Mouse (Mus musculus): ENCODE results near the gene Gm20388. TPM values are rescaled to one million over a fixed set of nuclear protein-coding genes. Genes with fewer than 3 reads are reported as not detected.

Gm20388 gene
- total and polyA plus RNA-seq, 3 experiments, result 0.02 to 0.05 TPM; not detected in 1

GRCm38 (mm10) chr8:120549321-120549921 is 638.8 kb downstream of the Gm20388 start:
- Histone ChIP-seq H3K9me3 (replicated peaks) (no peaks in the 10 kb centered on the region), H3K4me1 (ENCODE audit: insufficient read depth, low read depth, low read length) (peaks cover 14% of the 10 kb centered on the region), H3K4me3 (ENCODE audit: low read depth, low read length) (no peak overlapping the region), H3K27me3 (ENCODE audit: insufficient read depth, low read length) (peaks cover 11% of the 10 kb centered on the region; the same call in 1 of the 2 replicates), H3K36me3 (replicated peaks) (peaks cover 97% of the 10 kb centered on the region)
- ATAC-seq (ENCODE audit: extremely low read depth, insufficient number of reproducible peaks, low FRiP score, poor library complexity, severe bottlenecking), result no peak
- DNase-seq (ENCODE audit: low spot score), result no peak
- TF ChIP-seq POLR2AphosphoS5 (IDR thresholded peaks at IDR 0.05; ENCODE audit: insufficient replicate concordance, low read depth, low read length) (no peak), TAL1 (conservative IDR thresholded peaks at IDR 0.05; ENCODE audit: low read depth, low read length) (no peak)

GRCm38 (mm10) chr8:120549922-120550321 is 639.3 kb downstream of the Gm20388 start:
- Histone ChIP-seq H3K27me3 (ENCODE audit: insufficient read depth, low read length) (peaks cover 11% of the 10 kb centered on the region; the same call in 1 of the 2 replicates), H3K4me1 (ENCODE audit: insufficient read depth, low read depth, low read length) (peaks cover 16% of the 10 kb centered on the region), H3K9me3 (replicated peaks) (no peaks in the 10 kb centered on the region), H3K4me3 (ENCODE audit: low read depth, low read length) (no peak overlapping the region), H3K36me3 (replicated peaks) (peaks cover 97% of the 10 kb centered on the region)
- TF ChIP-seq GATA1 (IDR thresholded peaks at IDR 0.05; ENCODE audit: borderline replicate concordance, low read length) (no peak), CTCF (IDR thresholded peaks at IDR 0.05; ENCODE audit: low read depth, low read length) (no peak), TAL1 (conservative IDR thresholded peaks at IDR 0.05; ENCODE audit: low read depth, low read length) (no peak), GATA2 (IDR thresholded peaks at IDR 0.05; ENCODE audit: borderline replicate concordance, low read depth, low read length) (no peak), POLR2AphosphoS5 (IDR thresholded peaks at IDR 0.05; ENCODE audit: insufficient replicate concordance, low read depth, low read length) (no peak)
- ATAC-seq (ENCODE audit: extremely low read depth, insufficient number of reproducible peaks, low FRiP score, poor library complexity, severe bottlenecking) (no peak), DNase-seq (ENCODE audit: low spot score) (no peak)

GRCm38 (mm10) chr8:120550430-120550829 is 639.8 kb downstream of the Gm20388 start:
- TF ChIP-seq GATA1 (IDR thresholded peaks at IDR 0.05; ENCODE audit: borderline replicate concordance, low read length) (no peak), TAL1 (conservative IDR thresholded peaks at IDR 0.05; ENCODE audit: low read depth, low read length) (no peak), GATA2 (IDR thresholded peaks at IDR 0.05; ENCODE audit: borderline replicate concordance, low read depth, low read length) (no peak), POLR2AphosphoS5 (IDR thresholded peaks at IDR 0.05; ENCODE audit: insufficient replicate concordance, low read depth, low read length) (no peak), CTCF (IDR thresholded peaks at IDR 0.05; ENCODE audit: low read depth, low read length) (no peak)
- ATAC-seq (ENCODE audit: extremely low read depth, insufficient number of reproducible peaks, low FRiP score, poor library complexity, severe bottlenecking), result no peak
- H3K9me3 ChIP-seq (replicated peaks), result no peaks in the 10 kb centered on the region
- peaks cover 98% of the 10 kb centered on the region for H3K36me3 ChIP-seq (replicated peaks)
- DNase-seq (ENCODE audit: low spot score), result no peak
- H3K4me3 ChIP-seq (ENCODE audit: low read depth, low read length), result no peak overlapping the region
- H3K4me1 ChIP-seq (ENCODE audit: insufficient read depth, low read depth, low read length), result peaks cover 18% of the 10 kb centered on the region
- peaks cover 11% of the 10 kb centered on the region; the same call in 1 of the 2 replicates for H3K27me3 ChIP-seq (ENCODE audit: insufficient read depth, low read length)

GRCm38 (mm10) chr8:120550937-120551676 is 640.5 kb downstream of the Gm20388 start:
- Histone ChIP-seq H3K4me3 (ENCODE audit: low read depth, low read length) (no peak overlapping the region), H3K27me3 (ENCODE audit: insufficient read depth, low read length) (peaks cover 5% of the 10 kb centered on the region; the same call in 1 of the 2 replicates), H3K9me3 (replicated peaks) (no peaks in the 10 kb centered on the region), H3K4me1 (ENCODE audit: insufficient read depth, low read depth, low read length) (peaks cover 21% of the 10 kb centered on the region), H3K36me3 (replicated peaks) (peaks cover 98% of the 10 kb centered on the region)
- DNase-seq (ENCODE audit: low spot score) (no peak), ATAC-seq (ENCODE audit: extremely low read depth, insufficient number of reproducible peaks, low FRiP score, poor library complexity, severe bottlenecking) (no peak)
- TF ChIP-seq TAL1 (conservative IDR thresholded peaks at IDR 0.05; ENCODE audit: low read depth, low read length) (no peak), CTCF (IDR thresholded peaks at IDR 0.05; ENCODE audit: low read depth, low read length) (no peak), POLR2AphosphoS5 (IDR thresholded peaks at IDR 0.05; ENCODE audit: insufficient replicate concordance, low read depth, low read length) (no peak), GATA1 (IDR thresholded peaks at IDR 0.05; ENCODE audit: borderline replicate concordance, low read length) (no peak), GATA2 (IDR thresholded peaks at IDR 0.05; ENCODE audit: borderline replicate concordance, low read depth, low read length) (no peak)

GRCm38 (mm10) chr8:120551677-120551980 is 641.0 kb downstream of the Gm20388 start:
- Histone ChIP-seq H3K36me3 (replicated peaks) (peaks cover 98% of the 10 kb centered on the region), H3K4me1 (ENCODE audit: insufficient read depth, low read depth, low read length) (peaks cover 25% of the 10 kb centered on the region), H3K4me3 (ENCODE audit: low read depth, low read length) (no peak overlapping the region), H3K9me3 (replicated peaks) (no peaks in the 10 kb centered on the region), H3K27me3 (ENCODE audit: insufficient read depth, low read length) (peaks cover 4% of the 10 kb centered on the region; the same call in 1 of the 2 replicates)
- TF ChIP-seq GATA2 (IDR thresholded peaks at IDR 0.05; ENCODE audit: borderline replicate concordance, low read depth, low read length) (no peak), TAL1 (conservative IDR thresholded peaks at IDR 0.05; ENCODE audit: low read depth, low read length) (no peak), GATA1 (IDR thresholded peaks at IDR 0.05; ENCODE audit: borderline replicate concordance, low read length) (no peak)
- ATAC-seq (ENCODE audit: extremely low read depth, insufficient number of reproducible peaks, low FRiP score, poor library complexity, severe bottlenecking), result no peak
- DNase-seq (ENCODE audit: low spot score), result no peak

- Histone ChIP-seq H3K4me3 (ENCODE audit: low read depth, low read length) (no peak overlapping the region), H3K36me3 (replicated peaks) (peaks cover 98% of the 10 kb centered on the region), H3K27me3 (ENCODE audit: insufficient read depth, low read length) (peaks cover 4% of the 10 kb centered on the region; the same call in 1 of the 2 replicates), H3K9me3 (replicated peaks) (no peaks in the 10 kb centered on the region), H3K4me1 (ENCODE audit: insufficient read depth, low read depth, low read length) (peaks cover 34% of the 10 kb centered on the region)
- ATAC-seq (ENCODE audit: extremely low read depth, insufficient number of reproducible peaks, low FRiP score, poor library complexity, severe bottlenecking), result no peak
- no peak for DNase-seq (ENCODE audit: low spot score)
- TF ChIP-seq GATA1 (IDR thresholded peaks at IDR 0.05; ENCODE audit: borderline replicate concordance, low read length), result no peak
- TF ChIP-seq GATA2 (IDR thresholded peaks at IDR 0.05; ENCODE audit: borderline replicate concordance, low read depth, low read length), result no peak
- no peak for TF ChIP-seq POLR2AphosphoS5 (IDR thresholded peaks at IDR 0.05; ENCODE audit: insufficient replicate concordance, low read depth, low read length)
- TF ChIP-seq CTCF (IDR thresholded peaks at IDR 0.05; ENCODE audit: low read depth, low read length), result no peak
- no peak for TF ChIP-seq TAL1 (conservative IDR thresholded peaks at IDR 0.05; ENCODE audit: low read depth, low read length)
Observed at GRCm38 (mm10) chr8:120552509-120552908, 641.9 kb downstream of the Gm20388 start.

All from G1E (cell line).